In genomic region chr16:44745471-44745865, GRCm38 (mm10) we compare ENCODE assay signal across 8 mouse cellular contexts. TPM values are rescaled to one million over a fixed set of nuclear protein-coding genes. Genes with fewer than 3 reads are reported as not detected.
DNase-seq lines count a peak whose midpoint lies in the region; ATAC-seq and TF ChIP-seq lines count a peak whose summit lies in the region.

No protein-coding gene starts in this region.

- peak overlapping the region; percentile 88 for H3K4me2 ChIP-seq in liver, embryonic 11.5 days
- peak overlapping the region; percentile 68 for H3K4me2 ChIP-seq in stomach, postnatal 0 days (replicated peaks; ENCODE audit: low read depth)

- no peak for TF ChIP-seq EP300 in stomach, postnatal 0 days (optimal IDR thresholded peaks at IDR 0.05)

- peaks cover 14% of the 10 kb centered on the region for H3K79me3 ChIP-seq in C2C12 (ENCODE audit: low read depth)

- peak; percentile 45 for DNase-seq in embryo, embryonic 10.5 days (ENCODE audit: low spot score)
- DNase-seq in embryo, embryonic 11 days: no peak
- no peak for DNase-seq in liver, embryonic 11.5 days (ENCODE audit: low spot score)
- DNase-seq in stomach, postnatal 0 days (ENCODE audit: low spot score): no peak
- no peak for DNase-seq in urinary bladder, adult 2 months (ENCODE audit: low spot score)
- no peak for DNase-seq in layer of hippocampus, adult 9-10 months (ENCODE audit: low spot score)

- H3K27me3 ChIP-seq in C2C12 (ENCODE audit: control insufficient read depth, insufficient read depth, insufficient read length): no peaks in the 10 kb centered on the region
- H3K27me3 ChIP-seq in erythroblast, embryonic 14.5 days (ENCODE audit: control insufficient read depth): no peaks in the 10 kb centered on the region
- H3K27me3 ChIP-seq in liver, embryonic 11.5 days (replicated peaks; ENCODE audit: control insufficient read depth, insufficient read depth, low read length): no peaks in the 10 kb centered on the region
- H3K27me3 ChIP-seq in stomach, postnatal 0 days (ENCODE audit: control insufficient read depth, insufficient read depth, low read length): no peaks in the 10 kb centered on the region

- H3K79me2 ChIP-seq in C2C12 (ENCODE audit: control insufficient read depth, insufficient read depth): peaks cover 27% of the 10 kb centered on the region

- peak overlapping the region; percentile 76 for H3K4me3 ChIP-seq in C2C12 (ENCODE audit: insufficient read depth, poor library complexity, severe bottlenecking)
- peak overlapping the region; percentile 83 for H3K4me3 ChIP-seq in erythroblast, embryonic 14.5 days (replicated peaks)
- H3K4me3 ChIP-seq in liver, embryonic 11.5 days (ENCODE audit: low read depth, low read length): peak overlapping the region; percentile 80
- peak overlapping the region; percentile 73 for H3K4me3 ChIP-seq in stomach, postnatal 0 days (ENCODE audit: low read depth, low read length)

- H3K9me3 ChIP-seq in erythroblast, embryonic 14.5 days (ENCODE audit: control insufficient read depth, low read length): no peaks in the 10 kb centered on the region
- H3K9me3 ChIP-seq in liver, embryonic 11.5 days (ENCODE audit: control insufficient read depth, low read length): no peaks in the 10 kb centered on the region
- H3K9me3 ChIP-seq in stomach, postnatal 0 days (ENCODE audit: control insufficient read depth, low read length): no peaks in the 10 kb centered on the region

- H3K36me3 ChIP-seq in C2C12 (ENCODE audit: control insufficient read depth, insufficient read depth): peaks cover 18% of the 10 kb centered on the region
- H3K36me3 ChIP-seq in erythroblast, embryonic 14.5 days (ENCODE audit: control insufficient read depth): peaks cover 18% of the 10 kb centered on the region
- H3K36me3 ChIP-seq in liver, embryonic 11.5 days (ENCODE audit: control insufficient read depth, insufficient read depth, low read length): peaks cover 5% of the 10 kb centered on the region; the same call in 1 of the 2 replicates
- peaks cover 4% of the 10 kb centered on the region; the same call in 1 of the 2 replicates for H3K36me3 ChIP-seq in stomach, postnatal 0 days (ENCODE audit: control insufficient read depth, insufficient read depth, low read length)

- 10% methylated on average over 14 of the region's 14 CpGs for WGBS in liver, embryonic 11.5 days
- 5% methylated on average over 14 of the region's 14 CpGs for WGBS in stomach, postnatal 0 days

- TF ChIP-seq CTCF in C2C12 (IDR thresholded peaks at IDR 0.05; ENCODE audit: control insufficient read depth, insufficient read depth, insufficient read length): no peak
- TF ChIP-seq CTCF in stomach, postnatal 0 days (IDR thresholded peaks at IDR 0.05; ENCODE audit: low read depth): no peak

- H3K4me1 ChIP-seq in erythroblast, embryonic 14.5 days (ENCODE audit: control insufficient read depth): peaks cover 37% of the 10 kb centered on the region
- no peaks in the 10 kb centered on the region; the same call in 1 of the 2 replicates for H3K4me1 ChIP-seq in liver, embryonic 11.5 days (replicated peaks; ENCODE audit: control insufficient read depth, insufficient read depth, low read length)
- H3K4me1 ChIP-seq in stomach, postnatal 0 days (replicated peaks; ENCODE audit: control insufficient read depth, insufficient read depth): peaks cover 3% of the 10 kb centered on the region; the same call in 1 of the 2 replicates

- peak; percentile 35 for ATAC-seq in liver, embryonic 11.5 days (replicated peaks; ENCODE audit: low FRiP score)
- peak; percentile 6 for ATAC-seq in stomach, postnatal 0 days (ENCODE audit: low FRiP score, low TSS enrichment)

- peak overlapping the region; percentile 80 for H3K9ac ChIP-seq in liver, embryonic 11.5 days (ENCODE audit: low read depth, low read length)
- peak overlapping the region; percentile 82 for H3K9ac ChIP-seq in stomach, postnatal 0 days (ENCODE audit: low read length)

- H3ac ChIP-seq in C2C12 (ENCODE audit: control insufficient read depth, insufficient read length, low read depth): peak overlapping the region; percentile 88

- peak overlapping the region; percentile 84 for H3K27ac ChIP-seq in liver, embryonic 11.5 days (ENCODE audit: low read depth, low read length)
- peak overlapping the region; percentile 98 for H3K27ac ChIP-seq in stomach, postnatal 0 days (replicated peaks)

TF ChIP-seq in C2C12, 6 proteins besides CTCF, POLR2A, EP300 and RAD21:
- no peak for TF ChIP-seq MYOD1 (IDR thresholded peaks at IDR 0.05; ENCODE audit: control insufficient read depth, insufficient read length, low read depth)
- TF ChIP-seq MYOG (IDR thresholded peaks at IDR 0.05; ENCODE audit: control insufficient read depth, extremely low read depth, insufficient read length): no peak
- TF ChIP-seq CEBPB (IDR thresholded peaks at IDR 0.05; ENCODE audit: low read depth): no peak
- TF ChIP-seq FOSL1 (IDR thresholded peaks at IDR 0.05; ENCODE audit: insufficient read depth, low read length, poor library complexity, severe bottlenecking): no peak
- no peak for TF ChIP-seq MAX (IDR thresholded peaks at IDR 0.05)
- no peak for TF ChIP-seq USF1 (IDR thresholded peaks at IDR 0.05; ENCODE audit: low read depth)

RNA-seq across cellular contexts. Expression of gene Gtpbp8, which starts 0.7 kb away (rescaled TPM):
- 6.8 TPM for polyA plus RNA-seq in C2C12 (2012; fragmentation: generic; extraction: Trizol)
- 1.4 and 1.5 TPM in 2 replicates for polyA plus RNA-seq in erythroblast, embryonic 14.5 days (2012)
- 30.3 and 32.5 TPM in 2 replicates for polyA plus RNA-seq in liver, embryonic 11.5 days (2014; fragmentation: Nextera tagmentation; extraction: Ambion mirVana)
- 17.6 and 19.8 TPM in 2 replicates for polyA plus RNA-seq in stomach, postnatal 0 days (2015; fragmentation: Nextera tagmentation; extraction: Ambion mirVana)
- polyA plus RNA-seq in urinary bladder, adult 2 months (2012; rRNA removed): 10.0 and 10.3 TPM in 2 replicates

RNA-seq across cellular contexts. Expression of gene Cd200r1, which starts 20.1 kb away (rescaled TPM):
- not detected for polyA plus RNA-seq in C2C12 (2012; fragmentation: generic; extraction: Trizol)
- polyA plus RNA-seq in erythroblast, embryonic 14.5 days (2012): not detected in 2 replicates
- polyA plus RNA-seq in liver, embryonic 11.5 days (2014; fragmentation: Nextera tagmentation; extraction: Ambion mirVana): 5.9 and 6.1 TPM in 2 replicates
- 0.75 and 1.1 TPM in 2 replicates for polyA plus RNA-seq in stomach, postnatal 0 days (2015; fragmentation: Nextera tagmentation; extraction: Ambion mirVana)
- 2.2 and 2.8 TPM in 2 replicates for polyA plus RNA-seq in urinary bladder, adult 2 months (2012; rRNA removed)

RNA-seq across cellular contexts. Expression of gene Nepro, which starts 21.4 kb away (rescaled TPM):
- 11.0 TPM for polyA plus RNA-seq in C2C12 (2012; fragmentation: generic; extraction: Trizol)
- polyA plus RNA-seq in erythroblast, embryonic 14.5 days (2012): 0.02 and 0.32 TPM in 2 replicates
- 10.1 and 10.4 TPM in 2 replicates for polyA plus RNA-seq in liver, embryonic 11.5 days (2014; fragmentation: Nextera tagmentation; extraction: Ambion mirVana)
- 2.8 and 3.2 TPM in 2 replicates for polyA plus RNA-seq in stomach, postnatal 0 days (2015; fragmentation: Nextera tagmentation; extraction: Ambion mirVana)
- polyA plus RNA-seq in urinary bladder, adult 2 months (2012; rRNA removed): 8.8 and 9.5 TPM in 2 replicates
